Mouse (Mus musculus) liver, embryonic 11.5 days (tissue): Measurements from ENCODE around the gene Cldn34c4. TPM values are rescaled to one million over a fixed set of nuclear protein-coding genes. Genes with fewer than 3 reads are reported as not detected.

Experiments used
- ATAC-seq: fragments of 200-750 bp; cut with Nextera tagmentation; replicated peaks from 2 replicates; pipeline ENCODE4 v1.8.0; 2017; ENCODE audit warnings: moderate number of reproducible peaks, mild to moderate bottlenecking, moderate TSS enrichment, moderate library complexity; ENCODE audit not compliant: low FRiP score
- DNase-seq: peaks from one replicate; pipeline ENCODE4 v3.0.0-alpha.2; 2017; ENCODE audit warnings: low spot score
- H3K27ac ChIP-seq: fragments of 300-500 bp; sonication (generic); 2 replicates; pipeline ENCODE4 v1.5.1; 2014; ENCODE audit warnings: mild to moderate bottlenecking, low read depth, low read length, control low read depth
- H3K27me3 ChIP-seq: fragments of 300-500 bp; sonication (generic); replicated peaks from 2 replicates; pipeline ENCODE4 v1.6.1; 2014; ENCODE audit warnings: low read length, mixed read lengths; ENCODE audit not compliant: control insufficient read depth, insufficient read depth
- H3K36me3 ChIP-seq: fragments of 300-500 bp; sonication (generic); 2 replicates; pipeline ENCODE4 v1.6.1; 2014; ENCODE audit warnings: mild to moderate bottlenecking, low read length, moderate library complexity, mixed read lengths; ENCODE audit not compliant: control insufficient read depth, insufficient read depth
- H3K4me1 ChIP-seq: fragments of 300-500 bp; sonication (generic); replicated peaks from 2 replicates; pipeline ENCODE4 v1.6.1; 2014; ENCODE audit warnings: low read length, mixed read lengths; ENCODE audit not compliant: control insufficient read depth, insufficient read depth
- H3K4me2 ChIP-seq: fragments of 300-500 bp; sonication (generic); 2 replicates; pipeline ENCODE4 v1.6.1; 2014; ENCODE audit warnings: mild to moderate bottlenecking, control low read depth, moderate library complexity
- H3K4me3 ChIP-seq: fragments of 300-500 bp; sonication (generic); 2 replicates; pipeline ENCODE4 v1.5.1; 2014; ENCODE audit warnings: low read depth, low read length, control low read depth
- H3K9ac ChIP-seq: fragments of 300-500 bp; sonication (generic); 2 replicates; pipeline ENCODE4 v1.6.1; 2014; ENCODE audit warnings: low read depth, low read length, control low read depth
- H3K9me3 ChIP-seq: fragments of 300-500 bp; sonication (generic); 2 replicates; pipeline ENCODE4 v1.6.1; 2016; ENCODE audit warnings: low read length, inconsistent platforms, mixed read lengths; ENCODE audit not compliant: control insufficient read depth
- WGBS: fragments of 180-500 bp; shearing (Covaris S2); extraction: QIAGEN DNeasy Blood & Tissue Kit; methylation state at CpG from one replicate; pipeline ENCODE4 v1.1.7; 2014; 5-methylcytosine and 5-hydroxymethylcytosine counted together
- polyA plus RNA-seq: library from polyadenylated mRNA; unstranded; fragments of >200 nt; fragmentation: Nextera tagmentation; extraction: Ambion mirVana; gene quantifications from 2 replicates; pipeline ENCODE4 v1.2.1, GENCODE M21; 2014

Cldn34c4 gene
- polyA plus RNA-seq: not detected in 2 replicates

DNA sequence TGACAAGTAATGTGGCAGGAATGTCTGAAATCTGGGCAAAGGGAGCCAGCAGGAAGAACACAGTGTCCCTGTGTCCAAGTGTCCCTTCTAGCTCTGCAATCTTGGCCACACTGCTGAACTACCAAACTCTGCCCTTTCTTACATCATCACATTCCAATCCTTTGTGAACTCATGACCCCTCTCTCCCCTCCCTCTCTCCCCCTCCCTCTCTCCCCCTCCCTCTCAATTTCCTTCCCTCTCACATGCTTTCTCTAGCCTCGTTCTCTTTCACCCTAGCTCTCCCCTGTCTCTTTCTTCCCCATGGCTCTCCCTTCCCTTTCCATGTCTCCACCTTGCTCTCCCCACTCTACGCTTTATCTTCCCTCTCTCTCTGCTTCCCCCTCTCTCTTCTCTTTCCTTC, at the start of gene Cldn34c4:
Gene Cldn34c4, minus strand, starts transcription at position 101 of the 400 bp plus-strand sequence.
- Histone ChIP-seq H3K9me3 (no peaks in the 10 kb centered on the region), H3K36me3 (no peaks in the 10 kb centered on the region), H3K4me1 (no peaks in the 10 kb centered on the region), H3K27me3 (no peaks in the 10 kb centered on the region), H3K9ac (no peak within 1 kb of the TSS), H3K4me3 (no peak within 1 kb of the TSS), H3K27ac (no peak within 1 kb of the TSS), H3K4me2 (no peak within 1 kb of the TSS)
- DNase-seq: no peak
- no peak for ATAC-seq
- 50% methylated on average over 2 of the region's 2 CpGs for WGBS

DNA sequence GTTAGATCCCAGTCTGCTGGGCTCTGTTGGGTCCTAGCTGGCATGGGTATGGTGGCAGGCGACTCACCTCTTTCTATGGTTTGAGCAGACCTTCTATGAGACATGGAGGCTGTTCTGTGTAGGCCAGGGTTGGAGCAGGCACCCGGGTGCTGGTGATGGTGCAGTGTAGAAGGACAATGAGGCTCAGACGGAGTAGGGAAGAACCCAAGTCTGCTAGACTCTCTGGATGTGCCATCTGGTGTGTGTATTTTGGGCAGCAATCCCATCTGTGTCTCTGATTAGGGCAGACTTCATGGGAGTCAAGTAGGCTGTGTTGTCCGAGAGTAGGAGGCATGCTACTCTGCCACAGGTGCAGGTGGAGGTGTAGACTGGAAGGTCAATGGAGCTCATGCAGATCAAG, 10.7 kb upstream of the Cldn34c4 start:
- H3K9me3 ChIP-seq: no peaks in the 10 kb centered on the region
- H3K27ac ChIP-seq: no peak overlapping the region
- H3K9ac ChIP-seq: no peak overlapping the region
- no peak overlapping the region for H3K4me2 ChIP-seq
- 78% methylated on average over 4 of the region's 4 CpGs for WGBS
- no peaks in the 10 kb centered on the region for H3K36me3 ChIP-seq
- no peaks in the 10 kb centered on the region for H3K27me3 ChIP-seq
- DNase-seq: no peak
- no peak overlapping the region for H3K4me3 ChIP-seq
- no peaks in the 10 kb centered on the region for H3K4me1 ChIP-seq
- no peak for ATAC-seq
